Mouse (Mus musculus): ENCODE data around the gene Actl6b. TPM values are rescaled to one million over a fixed set of nuclear protein-coding genes. Genes with fewer than 3 reads are reported as not detected.
A peak's percentile ranks its signal among the peaks of the same experiment; 100 is the strongest.

Gene Actl6b
- polyA plus RNA-seq, 1 experiment, result 0.16 TPM

DNA sequence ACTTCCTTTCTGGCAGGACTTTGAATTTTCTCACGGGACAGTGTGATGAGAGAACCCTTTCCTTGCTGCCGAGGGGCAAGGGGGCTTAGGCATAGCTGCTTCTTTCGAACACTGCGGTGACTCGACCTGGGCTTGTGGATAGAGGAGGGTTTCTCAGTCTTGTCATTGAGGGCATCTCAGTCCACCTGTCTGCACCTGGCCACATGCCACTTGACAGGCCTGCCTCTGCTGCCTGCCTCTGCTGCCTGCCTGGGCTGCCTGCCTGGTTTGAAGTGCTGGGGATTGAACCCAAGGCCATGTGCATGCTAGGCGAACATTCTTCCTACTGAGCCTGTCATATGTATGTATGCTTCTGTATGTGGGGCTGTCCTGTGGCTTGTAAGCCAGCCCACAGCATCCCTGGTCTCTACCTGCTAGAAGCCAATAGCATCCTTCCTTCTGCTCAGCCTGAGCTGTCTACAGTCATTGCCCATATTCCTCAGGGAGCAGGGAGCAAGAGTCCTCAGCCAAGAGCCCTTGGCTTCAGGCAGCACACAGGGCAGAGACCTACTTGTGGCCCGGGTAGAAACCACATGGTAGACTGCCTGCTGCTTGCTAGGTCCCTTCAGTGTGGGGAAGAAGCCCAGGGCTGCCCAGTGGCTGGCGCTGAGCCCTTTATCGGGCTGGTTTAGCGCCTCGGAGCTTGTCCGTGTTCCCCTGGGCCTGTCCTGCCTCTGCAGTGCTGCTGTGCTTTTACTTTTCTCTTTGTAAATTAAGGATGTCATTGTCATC, 39.2 kb upstream of the Actl6b start:
- DNase-seq, result no peak
- H3K4me3 ChIP-seq (ENCODE audit: insufficient read depth, low read depth, low read length), result no peak overlapping the region
- TF ChIP-seq CTCF (conservative IDR thresholded peaks at IDR 0.05; ENCODE audit: insufficient read depth, insufficient read length, low read depth, low read length) (no peak), POLR2A (IDR thresholded peaks at IDR 0.05; ENCODE audit: low read depth, low read length) (no peak)
- no peaks in the 10 kb centered on the region for H3K27me3 ChIP-seq (replicated peaks; ENCODE audit: control insufficient read depth, insufficient read depth, low read length)
- 68% methylated on average over 12 of the region's 12 CpGs for WGBS
- peaks cover 23% of the 10 kb centered on the region; the same call in 1 of the 2 replicates for H3K4me1 ChIP-seq (ENCODE audit: control insufficient read depth, insufficient read depth, low read length)
- no peak overlapping the region for H3K27ac ChIP-seq (ENCODE audit: insufficient read depth, low read depth, low read length)
- no peaks in the 10 kb centered on the region for H3K36me3 ChIP-seq (ENCODE audit: control insufficient read depth, insufficient read depth, low read length)

DNA sequence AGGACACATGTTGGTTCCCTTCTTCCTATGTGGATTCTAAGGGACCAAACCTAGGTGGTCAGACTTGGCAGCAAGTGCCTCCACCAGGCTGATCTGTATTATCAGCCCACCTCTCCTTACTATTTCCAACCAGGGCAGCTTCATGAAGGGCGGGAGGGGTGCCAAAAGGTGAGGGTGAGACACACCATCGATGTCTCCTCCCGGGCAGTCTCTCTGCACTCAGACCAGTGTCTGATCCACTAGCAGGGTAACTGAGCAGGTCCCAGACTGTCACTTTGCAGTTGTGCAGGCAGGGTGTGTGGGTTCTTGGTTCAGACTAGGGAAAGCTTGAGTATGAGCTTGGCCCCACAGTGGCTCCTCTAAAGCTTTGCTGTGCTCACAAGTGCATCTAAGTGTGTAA, 38.5 kb upstream of the Actl6b start:
- Histone ChIP-seq H3K27ac (ENCODE audit: insufficient read depth, low read depth, low read length) (no peak overlapping the region), H3K4me1 (ENCODE audit: control insufficient read depth, insufficient read depth, low read length) (peaks cover 20% of the 10 kb centered on the region; the same call in 1 of the 2 replicates), H3K4me3 (ENCODE audit: insufficient read depth, low read depth, low read length) (no peak overlapping the region), H3K27me3 (replicated peaks; ENCODE audit: control insufficient read depth, insufficient read depth, low read length) (no peaks in the 10 kb centered on the region), H3K36me3 (ENCODE audit: control insufficient read depth, insufficient read depth, low read length) (no peaks in the 10 kb centered on the region; the same call in 1 of the 2 replicates)
- DNase-seq, result no peak
- 63% methylated on average over 3 of the region's 3 CpGs for WGBS
- TF ChIP-seq CTCF (conservative IDR thresholded peaks at IDR 0.05; ENCODE audit: insufficient read depth, insufficient read length, low read depth, low read length) (no peak), POLR2A (IDR thresholded peaks at IDR 0.05; ENCODE audit: low read depth, low read length) (no peak)

DNA sequence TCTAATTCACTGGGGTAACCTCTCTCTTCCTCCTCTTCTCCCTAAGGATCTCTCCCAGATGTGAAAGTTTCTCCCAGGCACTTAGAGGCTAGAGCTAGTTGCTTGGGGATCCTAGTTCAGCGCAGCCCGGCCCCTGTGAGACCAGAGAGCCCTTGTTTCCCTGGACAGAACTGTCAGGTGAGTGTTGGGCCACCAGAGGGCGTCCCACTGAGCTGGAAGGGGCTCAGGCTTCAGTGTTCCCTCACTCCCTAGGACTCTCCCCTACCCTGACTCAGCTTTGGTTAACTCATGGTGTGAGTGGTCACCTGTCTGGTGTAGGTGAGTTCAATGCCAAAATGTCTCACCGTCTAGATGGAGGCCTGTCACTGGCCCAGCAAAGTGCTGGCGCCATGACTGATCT, 34.9 kb upstream of the Actl6b start, which contains the start of gene Gigyf1:
TSS of gene Gigyf1 (plus strand) at position 113 of the 400 bp plus-strand sequence.
- no peak for DNase-seq
- TF ChIP-seq CTCF (conservative IDR thresholded peaks at IDR 0.05; ENCODE audit: insufficient read depth, insufficient read length, low read depth, low read length), result peak; percentile 61
- no peak for TF ChIP-seq POLR2A (IDR thresholded peaks at IDR 0.05; ENCODE audit: low read depth, low read length)
- Histone ChIP-seq H3K27ac (ENCODE audit: insufficient read depth, low read depth, low read length) (no peak within 1 kb of the TSS), H3K36me3 (ENCODE audit: control insufficient read depth, insufficient read depth, low read length) (peaks cover 2% of the 10 kb centered on the region; the same call in 1 of the 2 replicates), H3K4me1 (ENCODE audit: control insufficient read depth, insufficient read depth, low read length) (0 out of 2 replicates have a peak, but pooled peaks cover 8% of the 10 kb centered on the region), H3K27me3 (replicated peaks; ENCODE audit: control insufficient read depth, insufficient read depth, low read length) (no peaks in the 10 kb centered on the region), H3K4me3 (ENCODE audit: insufficient read depth, low read depth, low read length) (no peak within 1 kb of the TSS)
- WGBS, result 68% methylated on average over 5 of the region's 5 CpGs

GRCm38 (mm10) chr5:137519691-137520550, 33.4 kb upstream of the Actl6b start:
- 88% methylated on average over 27 of the region's 27 CpGs for WGBS

GRCm38 (mm10) chr5:137521861-137522260, 31.5 kb upstream of the Actl6b start:
- H3K4me3 ChIP-seq (ENCODE audit: insufficient read depth, low read depth, low read length), result no peak overlapping the region
- H3K4me1 ChIP-seq (ENCODE audit: control insufficient read depth, insufficient read depth, low read length), result no peaks in the 10 kb centered on the region
- WGBS, result 76% methylated on average over 9 of the region's 9 CpGs
- H3K27me3 ChIP-seq (replicated peaks; ENCODE audit: control insufficient read depth, insufficient read depth, low read length), result no peaks in the 10 kb centered on the region
- DNase-seq, result no peak
- no peak for TF ChIP-seq POLR2A (IDR thresholded peaks at IDR 0.05; ENCODE audit: low read depth, low read length)
- no peak for TF ChIP-seq CTCF (conservative IDR thresholded peaks at IDR 0.05; ENCODE audit: insufficient read depth, insufficient read length, low read depth, low read length)
- H3K27ac ChIP-seq (ENCODE audit: insufficient read depth, low read depth, low read length), result no peak overlapping the region
- peaks cover 8% of the 10 kb centered on the region for H3K36me3 ChIP-seq (ENCODE audit: control insufficient read depth, insufficient read depth, low read length)

More at GRCm38 (mm10) chr5:137519691-137520550, 33.4 kb upstream of the Actl6b start:
- Histone ChIP-seq H3K4me3 (ENCODE audit: insufficient read depth, low read depth, low read length) (no peak overlapping the region), H3K36me3 (ENCODE audit: control insufficient read depth, insufficient read depth, low read length) (peaks cover 4% of the 10 kb centered on the region), H3K27me3 (replicated peaks; ENCODE audit: control insufficient read depth, insufficient read depth, low read length) (no peaks in the 10 kb centered on the region), H3K27ac (ENCODE audit: insufficient read depth, low read depth, low read length) (no peak overlapping the region), H3K4me1 (ENCODE audit: control insufficient read depth, insufficient read depth, low read length) (0 out of 2 replicates have a peak, but pooled peaks cover 4% of the 10 kb centered on the region)
- no peak for DNase-seq
- TF ChIP-seq POLR2A (IDR thresholded peaks at IDR 0.05; ENCODE audit: low read depth, low read length) (no peak), CTCF (conservative IDR thresholded peaks at IDR 0.05; ENCODE audit: insufficient read depth, insufficient read length, low read depth, low read length) (no peak)

- DNase-seq, result no peak
- Histone ChIP-seq H3K4me1 (ENCODE audit: control insufficient read depth, insufficient read depth, low read length) (no peaks in the 10 kb centered on the region), H3K27me3 (replicated peaks; ENCODE audit: control insufficient read depth, insufficient read depth, low read length) (no peaks in the 10 kb centered on the region), H3K36me3 (ENCODE audit: control insufficient read depth, insufficient read depth, low read length) (peaks cover 8% of the 10 kb centered on the region), H3K27ac (ENCODE audit: insufficient read depth, low read depth, low read length) (no peak overlapping the region), H3K4me3 (ENCODE audit: insufficient read depth, low read depth, low read length) (no peak overlapping the region)
- 60% methylated on average over 11 of the region's 11 CpGs for WGBS
- TF ChIP-seq CTCF (conservative IDR thresholded peaks at IDR 0.05; ENCODE audit: insufficient read depth, insufficient read length, low read depth, low read length), result no peak
- TF ChIP-seq POLR2A (IDR thresholded peaks at IDR 0.05; ENCODE audit: low read depth, low read length), result no peak
Observed at GRCm38 (mm10) chr5:137522711-137523110, 30.6 kb upstream of the Actl6b start.
